Mouse (Mus musculus): ENCODE data around the gene Lgals4.

Gene Lgals4

GRCm38 (mm10) chr7:28833723-28834347 is at the start of gene Lgals4:
Gene Lgals4, plus strand, starts transcription at chr7:28833854.
- no peak for DNase-seq (ENCODE audit: low read depth, low spot score)

GRCm38 (mm10) chr7:28785161-28785560 is 48.5 kb upstream of the Lgals4 start:
- DNase-seq (ENCODE audit: low read depth, low spot score): no peak
- no peaks in the 10 kb centered on the region; the same call in 1 of the 2 replicates for H3K36me3 ChIP-seq (ENCODE audit: control insufficient read depth, insufficient read depth, low read length, poor library complexity, severe bottlenecking)
- no peaks in the 10 kb centered on the region for H3K27me3 ChIP-seq (ENCODE audit: control insufficient read depth, insufficient read depth, low read length, poor library complexity, severe bottlenecking)

More at GRCm38 (mm10) chr7:28833723-28834347, at the start of gene Lgals4:
- Histone ChIP-seq H3K27me3 (ENCODE audit: control insufficient read depth, insufficient read depth, low read length, poor library complexity, severe bottlenecking) (no peaks in the 10 kb centered on the region), H3K36me3 (ENCODE audit: control insufficient read depth, insufficient read depth, low read length, poor library complexity, severe bottlenecking) (peaks cover 7% of the 10 kb centered on the region)

DNA sequence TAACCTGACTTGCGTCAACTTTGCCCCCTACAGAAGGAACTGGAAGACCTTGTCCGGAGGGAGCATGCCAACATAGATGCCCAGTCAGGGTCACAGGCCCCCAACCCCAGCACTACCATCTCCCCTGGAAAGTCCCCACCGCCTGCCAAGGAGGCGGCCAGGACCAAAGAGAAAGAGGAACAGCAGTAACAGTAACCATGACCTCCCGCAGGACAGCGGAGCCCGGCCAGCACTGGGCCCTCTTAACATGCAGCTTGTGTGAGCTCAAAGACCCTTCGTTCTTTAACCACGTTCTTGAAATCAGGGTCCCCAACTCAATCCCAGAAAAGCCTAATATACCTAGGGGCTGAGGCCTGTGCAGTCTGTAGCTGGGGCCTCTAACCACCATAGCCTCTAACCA is 45.8 kb upstream of the Lgals4 start:
- H3K27me3 ChIP-seq (ENCODE audit: control insufficient read depth, insufficient read depth, low read length, poor library complexity, severe bottlenecking): no peaks in the 10 kb centered on the region
- peak; percentile 37 for DNase-seq (ENCODE audit: low read depth, low spot score)
- no peaks in the 10 kb centered on the region; the same call in 1 of the 2 replicates for H3K36me3 ChIP-seq (ENCODE audit: control insufficient read depth, insufficient read depth, low read length, poor library complexity, severe bottlenecking)

GRCm38 (mm10) chr7:28788307-28789195 is 45.1 kb upstream of the Lgals4 start, which contains the start of gene Rinl:
Gene Rinl, plus strand, starts transcription at chr7:28788969.
- peak; percentile 92 for DNase-seq (ENCODE audit: low read depth, low spot score)
- H3K27me3 ChIP-seq (ENCODE audit: control insufficient read depth, insufficient read depth, low read length, poor library complexity, severe bottlenecking): no peaks in the 10 kb centered on the region
- no peaks in the 10 kb centered on the region; the same call in 1 of the 2 replicates for H3K36me3 ChIP-seq (ENCODE audit: control insufficient read depth, insufficient read depth, low read length, poor library complexity, severe bottlenecking)

GRCm38 (mm10) chr7:28789235-28789634 is 44.4 kb upstream of the Lgals4 start:
- no peak for DNase-seq (ENCODE audit: low read depth, low spot score)
- H3K27me3 ChIP-seq (ENCODE audit: control insufficient read depth, insufficient read depth, low read length, poor library complexity, severe bottlenecking): no peaks in the 10 kb centered on the region
- H3K36me3 ChIP-seq (ENCODE audit: control insufficient read depth, insufficient read depth, low read length, poor library complexity, severe bottlenecking): no peaks in the 10 kb centered on the region; the same call in 1 of the 2 replicates

DNA sequence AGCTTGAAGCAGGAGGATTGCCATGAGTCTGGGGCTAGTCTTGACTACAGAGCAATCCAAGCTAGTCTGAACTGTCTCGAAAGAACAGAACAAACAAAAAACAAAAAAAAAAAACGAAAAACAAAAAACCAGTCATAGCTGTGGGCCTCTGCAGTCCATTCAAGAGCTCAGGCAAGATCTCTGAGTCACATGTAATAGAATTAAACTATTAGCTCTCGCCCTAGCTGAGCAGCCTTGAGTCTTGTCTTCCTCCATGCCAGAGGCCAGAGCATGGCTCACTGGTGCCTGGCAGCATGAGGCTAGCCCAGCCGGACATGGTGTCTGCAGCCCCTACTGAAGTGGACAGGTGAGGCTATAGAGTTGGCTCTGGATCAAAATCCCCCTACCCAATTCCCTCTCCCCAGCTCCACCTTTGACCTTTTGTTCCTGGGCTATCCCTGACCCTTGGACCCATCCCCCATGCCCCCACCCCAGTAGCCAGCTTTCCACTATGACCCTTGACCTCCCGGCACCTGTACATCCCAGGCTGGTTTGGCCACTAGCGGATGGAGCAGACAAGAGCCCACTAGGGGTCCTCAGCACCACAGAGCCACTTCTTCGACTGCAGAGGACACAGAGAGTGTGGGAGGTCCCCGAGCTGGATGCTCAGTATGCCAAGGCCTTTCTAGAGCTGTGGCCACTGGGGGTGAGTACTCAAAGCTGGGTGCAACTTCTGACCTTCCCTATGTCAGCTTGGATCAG is 43.4 kb upstream of the Lgals4 start:
- H3K36me3 ChIP-seq (ENCODE audit: control insufficient read depth, insufficient read depth, low read length, poor library complexity, severe bottlenecking): no peaks in the 10 kb centered on the region; the same call in 1 of the 2 replicates
- no peak for DNase-seq (ENCODE audit: low read depth, low spot score)
- H3K27me3 ChIP-seq (ENCODE audit: control insufficient read depth, insufficient read depth, low read length, poor library complexity, severe bottlenecking): no peaks in the 10 kb centered on the region

DNA sequence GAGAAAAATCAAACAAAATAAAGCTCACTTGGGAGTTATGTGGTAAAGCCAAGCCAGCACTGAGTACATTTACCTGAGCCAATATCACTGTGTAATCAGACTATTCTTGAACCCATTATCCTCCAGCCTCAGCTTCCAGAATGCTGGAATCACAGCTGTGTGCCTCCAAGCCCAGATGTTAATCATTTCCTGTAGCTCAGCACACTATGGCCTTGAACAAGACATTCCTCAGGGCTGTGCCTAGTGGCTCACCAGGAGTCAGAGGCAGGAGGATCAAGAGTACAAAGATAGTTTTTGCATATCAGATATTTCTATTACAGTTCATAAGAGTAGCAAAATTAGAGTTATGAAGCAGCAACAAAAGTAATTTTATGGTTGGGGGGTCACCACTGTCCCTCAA is 41.9 kb upstream of the Lgals4 start:
- no peaks in the 10 kb centered on the region for H3K36me3 ChIP-seq (ENCODE audit: control insufficient read depth, insufficient read depth, low read length, poor library complexity, severe bottlenecking)
- H3K27me3 ChIP-seq (ENCODE audit: control insufficient read depth, insufficient read depth, low read length, poor library complexity, severe bottlenecking): no peaks in the 10 kb centered on the region
- no peak for DNase-seq (ENCODE audit: low read depth, low spot score)

- peak; percentile 38 for DNase-seq (ENCODE audit: low read depth, low spot score)
- H3K27me3 ChIP-seq (ENCODE audit: control insufficient read depth, insufficient read depth, low read length, poor library complexity, severe bottlenecking): no peaks in the 10 kb centered on the region
- H3K36me3 ChIP-seq (ENCODE audit: control insufficient read depth, insufficient read depth, low read length, poor library complexity, severe bottlenecking): no peaks in the 10 kb centered on the region
Measured at GRCm38 (mm10) chr7:28792391-28793185, 41.1 kb upstream of the Lgals4 start.

GRCm38 (mm10) chr7:28793834-28794233 is 39.8 kb upstream of the Lgals4 start:
- peak; percentile 67 for DNase-seq (ENCODE audit: low read depth, low spot score)
- Histone ChIP-seq H3K36me3 (ENCODE audit: control insufficient read depth, insufficient read depth, low read length, poor library complexity, severe bottlenecking) (no peaks in the 10 kb centered on the region), H3K27me3 (ENCODE audit: control insufficient read depth, insufficient read depth, low read length, poor library complexity, severe bottlenecking) (no peaks in the 10 kb centered on the region)

GRCm38 (mm10) chr7:28794496-28794895 is 39.2 kb upstream of the Lgals4 start:
- Histone ChIP-seq H3K36me3 (ENCODE audit: control insufficient read depth, insufficient read depth, low read length, poor library complexity, severe bottlenecking) (no peaks in the 10 kb centered on the region), H3K27me3 (ENCODE audit: control insufficient read depth, insufficient read depth, low read length, poor library complexity, severe bottlenecking) (no peaks in the 10 kb centered on the region)
- DNase-seq (ENCODE audit: low read depth, low spot score): no peak

- peak; percentile 54 for DNase-seq (ENCODE audit: low read depth, low spot score)
- Histone ChIP-seq H3K27me3 (ENCODE audit: control insufficient read depth, insufficient read depth, low read length, poor library complexity, severe bottlenecking) (no peaks in the 10 kb centered on the region), H3K36me3 (ENCODE audit: control insufficient read depth, insufficient read depth, low read length, poor library complexity, severe bottlenecking) (no peaks in the 10 kb centered on the region)
Measured at GRCm38 (mm10) chr7:28795832-28796231, 37.8 kb upstream of the Lgals4 start.

DNA sequence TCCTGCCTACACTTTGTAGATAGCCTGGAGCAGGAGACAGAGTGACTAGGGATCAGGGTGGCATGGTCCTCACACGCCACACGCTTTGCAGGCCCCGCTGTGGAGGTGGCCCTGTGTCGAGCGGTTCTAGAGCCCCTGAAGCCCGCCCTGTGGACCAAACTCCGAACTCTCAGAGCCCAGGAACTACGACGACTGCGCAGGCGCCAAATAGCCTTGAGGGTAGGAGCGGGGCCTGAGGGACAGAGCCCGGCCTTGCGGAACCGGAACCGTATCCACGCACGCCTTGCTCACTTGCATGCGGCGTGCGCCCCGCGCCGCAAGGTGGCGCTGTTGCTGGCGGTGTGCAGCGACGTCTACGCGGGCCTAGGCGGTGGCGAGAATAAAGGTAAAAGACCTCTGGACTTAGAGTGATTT is 37.1 kb upstream of the Lgals4 start:
- Histone ChIP-seq H3K36me3 (ENCODE audit: control insufficient read depth, insufficient read depth, low read length, poor library complexity, severe bottlenecking) (no peaks in the 10 kb centered on the region), H3K27me3 (ENCODE audit: control insufficient read depth, insufficient read depth, low read length, poor library complexity, severe bottlenecking) (no peaks in the 10 kb centered on the region)
- DNase-seq (ENCODE audit: low read depth, low spot score): peak; percentile 92

DNA sequence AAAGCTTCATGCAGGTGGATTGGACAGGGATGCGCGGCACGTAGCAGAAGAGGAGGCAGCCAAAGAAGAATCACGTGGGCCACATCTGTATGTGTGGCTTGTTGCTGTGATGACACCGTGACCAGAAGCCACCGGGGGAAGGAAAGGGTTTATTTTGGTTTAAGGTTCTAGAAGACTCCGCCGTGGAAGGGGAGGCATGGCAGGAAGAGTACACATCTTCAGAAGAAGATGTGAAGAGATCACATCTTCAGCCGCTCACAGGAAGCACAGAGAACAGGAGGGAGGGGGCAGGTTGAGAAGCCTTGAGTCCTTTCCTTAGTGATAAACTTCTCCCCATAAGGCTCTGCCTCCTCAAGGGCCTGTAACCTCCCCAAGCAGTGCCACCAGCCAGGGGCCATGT is 33.7 kb upstream of the Lgals4 start:
- Histone ChIP-seq H3K36me3 (ENCODE audit: control insufficient read depth, insufficient read depth, low read length, poor library complexity, severe bottlenecking) (no peaks in the 10 kb centered on the region), H3K27me3 (ENCODE audit: control insufficient read depth, insufficient read depth, low read length, poor library complexity, severe bottlenecking) (no peaks in the 10 kb centered on the region)
- DNase-seq (ENCODE audit: low read depth, low spot score): no peak

DNA sequence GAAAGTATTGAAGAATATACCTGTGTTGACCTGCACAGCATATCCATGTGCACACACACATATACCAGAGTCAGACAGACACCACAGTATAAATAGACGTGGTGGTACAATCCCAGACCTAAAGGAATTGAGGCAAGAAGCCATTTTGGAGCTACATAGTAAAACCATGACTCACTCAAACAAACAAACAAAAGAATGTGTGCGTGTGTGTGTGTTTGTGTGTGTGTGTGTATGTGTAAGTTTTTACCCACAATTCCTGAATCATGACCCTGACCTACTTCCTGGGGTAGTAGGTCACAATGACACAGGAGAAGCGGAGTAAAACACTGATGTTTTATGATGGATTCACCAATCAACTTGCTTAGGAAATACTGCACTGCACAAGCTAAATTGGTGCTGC is 32.2 kb upstream of the Lgals4 start:
- no peaks in the 10 kb centered on the region for H3K27me3 ChIP-seq (ENCODE audit: control insufficient read depth, insufficient read depth, low read length, poor library complexity, severe bottlenecking)
- no peak for DNase-seq (ENCODE audit: low read depth, low spot score)
- H3K36me3 ChIP-seq (ENCODE audit: control insufficient read depth, insufficient read depth, low read length, poor library complexity, severe bottlenecking): no peaks in the 10 kb centered on the region
